ENCODE assay signal across 13 mouse cellular contexts in the genomic region with DNA sequence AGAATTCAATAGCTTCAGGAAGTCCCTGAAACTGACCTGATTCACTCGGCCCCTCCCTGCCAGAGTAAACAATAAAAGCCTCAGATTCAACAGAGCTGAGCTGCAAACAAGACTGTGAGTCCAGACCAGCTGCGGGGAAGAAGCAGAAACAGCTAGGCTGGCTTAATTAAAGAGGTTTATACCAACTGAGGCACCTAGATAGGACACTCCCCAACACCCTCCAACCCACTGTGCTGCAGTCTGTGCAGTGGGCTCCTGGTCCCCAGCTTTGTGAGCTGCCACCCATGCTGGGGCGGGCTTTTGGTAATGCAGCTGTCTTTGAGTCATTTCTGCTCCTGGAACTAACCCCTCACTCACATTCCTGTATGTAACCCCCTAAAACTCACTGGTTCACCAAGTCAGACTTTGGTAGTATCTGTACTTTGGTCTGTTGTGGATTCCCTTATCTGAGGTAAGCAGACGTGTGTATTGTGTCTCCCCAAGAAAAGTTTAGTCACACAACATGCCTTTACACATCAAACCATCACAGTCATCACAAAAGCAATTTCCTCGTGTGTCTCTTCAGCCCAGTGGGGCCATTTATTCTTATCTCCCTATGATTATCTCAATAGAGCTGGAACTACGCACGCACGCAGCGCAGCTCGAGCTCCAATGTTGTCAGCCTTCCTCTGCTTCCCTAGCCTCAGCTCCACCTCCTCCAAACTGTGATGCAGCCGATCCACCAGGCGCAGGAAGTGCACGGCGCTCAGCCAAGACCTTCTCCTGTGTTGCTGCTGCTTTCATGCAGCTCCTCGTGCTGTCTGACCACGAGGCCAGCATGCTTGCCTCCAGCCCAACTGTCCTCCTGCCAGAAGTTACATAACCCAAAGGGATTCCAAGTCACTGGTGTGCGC.
DNase-seq lines count a peak whose midpoint lies in the region; ATAC-seq and TF ChIP-seq lines count a peak whose summit lies in the region.
"Had no signal": no experiment of that assay in that cellular context is flagged by ENCODE, and none has a peak within 500 bp of the region (broad histone marks: within the 10 kb centered on the region; RNA-seq: fewer than 3 reads in every experiment).

No protein-coding gene starts in this region.

- H3K4me3 ChIP-seq in heart, embryonic 10.5 days, result no peak overlapping the region
- H3K4me3 ChIP-seq in liver, embryonic 14.5 days (ENCODE audit: insufficient read depth in 1 of 2, low read depth in 2 of 2, low read length in 2 of 2), result no peak overlapping the region
- H3K4me3 ChIP-seq in lung, postnatal 0 days (ENCODE audit: low read depth, low read length), result no peak overlapping the region
- H3K4me3 ChIP-seq: embryonic facial prominence, embryonic 15.5 days; heart, embryonic 13.5 days had no signal

- H3K27me3 ChIP-seq in heart, embryonic 10.5 days (ENCODE audit: insufficient read depth, poor library complexity, severe bottlenecking), result no peaks in the 10 kb centered on the region
- no peaks in the 10 kb centered on the region for H3K27me3 ChIP-seq in liver, embryonic 14.5 days (ENCODE audit: control insufficient read depth, insufficient read depth, low read length)
- H3K27me3 ChIP-seq in lung, postnatal 0 days (replicated peaks; ENCODE audit: insufficient read depth, low read length), result no peaks in the 10 kb centered on the region
- H3K27me3 ChIP-seq: embryonic facial prominence, embryonic 15.5 days; heart, embryonic 13.5 days had no signal

- WGBS in heart, embryonic 10.5 days, result 62% methylated on average over 17 of the region's 17 CpGs
- WGBS in liver, embryonic 14.5 days (ENCODE audit: insufficient replicate concordance), result 30% methylated on average over 17 of the region's 17 CpGs
- 75% methylated on average over 17 of the region's 17 CpGs for WGBS in lung, postnatal 0 days

- no peak overlapping the region for H3K27ac ChIP-seq in heart, embryonic 10.5 days
- H3K27ac ChIP-seq in liver, embryonic 14.5 days, result peak overlapping the region; percentile 19; the same call in 1 of the 2 replicates
- H3K27ac ChIP-seq in lung, postnatal 0 days (ENCODE audit: low read length), result no peak overlapping the region
- H3K27ac ChIP-seq: embryonic facial prominence, embryonic 15.5 days; heart, embryonic 13.5 days had no signal

- TF ChIP-seq EP300 in liver, embryonic 14.5 days (IDR thresholded peaks at IDR 0.05; ENCODE audit: low read depth), result peak; percentile 38
- TF ChIP-seq EP300 in lung, postnatal 0 days (IDR thresholded peaks at IDR 0.05), result no peak

- intact Hi-C loops in heart, postnatal 10 days (cut with DNase I), result no loop called here

- H3K4me2 ChIP-seq in liver, embryonic 14.5 days (ENCODE audit: low read depth), result peak overlapping the region; percentile 49
- no peak overlapping the region for H3K4me2 ChIP-seq in lung, postnatal 0 days (replicated peaks; ENCODE audit: low read depth, low read length)
- H3K4me2 ChIP-seq: embryonic facial prominence, embryonic 15.5 days; heart, embryonic 13.5 days; midbrain, embryonic 11.5 days had no signal

- ATAC-seq in liver, embryonic 14.5 days (ENCODE audit: insufficient read depth), result peak; percentile 72; the same call in 1 of the 2 replicates
- ATAC-seq in lung, postnatal 0 days, result no peak

- no peak overlapping the region for H3K9ac ChIP-seq in liver, embryonic 14.5 days (replicated peaks)
- H3K9ac ChIP-seq in lung, postnatal 0 days (replicated peaks; ENCODE audit: low read depth), result no peak overlapping the region
- H3K9ac ChIP-seq: embryonic facial prominence, embryonic 15.5 days; heart, embryonic 13.5 days had no signal

- H3K4me1 ChIP-seq in heart, embryonic 10.5 days, result peaks cover 51% of the 10 kb centered on the region
- peaks cover 23 to 34% of the 10 kb centered on the region in 2 experiments for H3K4me1 ChIP-seq in liver, embryonic 14.5 days (replicated peaks; ENCODE audit: control insufficient read depth in 2 of 2, insufficient read depth in 2 of 2, low read length in 1 of 2)
- no peaks in the 10 kb centered on the region for H3K4me1 ChIP-seq in lung, postnatal 0 days (ENCODE audit: insufficient read depth, low read depth, low read length)

- DNase-seq in heart, adult 8-10 months (ENCODE audit: low spot score), result peak; percentile 8
- no peak for DNase-seq in heart, embryonic 10.5 days (ENCODE audit: low spot score)
- peak; percentile 13 for DNase-seq in brain, adult 2 months (ENCODE audit: low read depth, low spot score)
- DNase-seq in heart, postnatal 10 days, result peak; percentile 31 to 32
- peak in 2 of 3 experiments; percentile 20 to 30 for DNase-seq in liver, embryonic 14.5 days (ENCODE audit: low read depth in 3 of 3, low spot score in 3 of 3)
- no peak for DNase-seq in lung, postnatal 0 days (ENCODE audit: low spot score)
- DNase-seq in urinary bladder, postnatal 4 days (ENCODE audit: low spot score in 2 of 2), result no peak
- no peak for DNase-seq in ovary, postnatal 36 days (ENCODE audit: low spot score)
- DNase-seq: kidney, adult 11 months; lung, adult 18-20 months had no signal

- H3K9me3 ChIP-seq in heart, embryonic 10.5 days, result no peaks in the 10 kb centered on the region
- no peaks in the 10 kb centered on the region for H3K9me3 ChIP-seq in liver, embryonic 14.5 days (ENCODE audit: control insufficient read depth, low read length)
- no peaks in the 10 kb centered on the region for H3K9me3 ChIP-seq in lung, postnatal 0 days (ENCODE audit: low read length)
- H3K9me3 ChIP-seq: embryonic facial prominence, embryonic 15.5 days; heart, embryonic 13.5 days had no signal

- 0 out of 2 replicates have a peak, but pooled peaks cover 5% of the 10 kb centered on the region for H3K36me3 ChIP-seq in heart, embryonic 10.5 days
- H3K36me3 ChIP-seq in liver, embryonic 14.5 days (replicated peaks; ENCODE audit: control insufficient read depth, insufficient read depth, low read depth), result no peaks in the 10 kb centered on the region; the same call in 1 of the 2 replicates
- H3K36me3 ChIP-seq in lung, postnatal 0 days (ENCODE audit: insufficient read depth, low read length), result no peaks in the 10 kb centered on the region
- H3K36me3 ChIP-seq: embryonic facial prominence, embryonic 15.5 days had no signal

- TF ChIP-seq CTCF in liver, embryonic 14.5 days (IDR thresholded peaks at IDR 0.05; ENCODE audit: low read depth), result no peak
- no peak for TF ChIP-seq CTCF in lung, postnatal 0 days (IDR thresholded peaks at IDR 0.05)

Comparison
In these comparisons a context has a peak if more than half of its experiments do, and no peak if none do; other contexts are left out.
1. DNase-seq: peak in heart, adult 8-10 months (single experiment), brain, adult 2 months (single experiment), heart, postnatal 10 days (2 of 2) and liver, embryonic 14.5 days (2 of 3); none in heart, embryonic 10.5 days (single experiment), lung, postnatal 0 days (single experiment), urinary bladder, postnatal 4 days (0 of 2) and ovary, postnatal 36 days (single experiment).